ENCODE assay signal across 8 mouse cellular contexts in genomic region chr10:8516916-8517524, GRCm38 (mm10). TPM values are rescaled to one million over a fixed set of nuclear protein-coding genes. Genes with fewer than 3 reads are reported as not detected.
DNase-seq lines count a peak whose midpoint lies in the region; ATAC-seq and TF ChIP-seq lines count a peak whose summit lies in the region.

No protein-coding gene starts in this region.

- no peak for ATAC-seq in kidney, embryonic 15.5 days (replicated peaks; ENCODE audit: low FRiP score)
- no peak for ATAC-seq in liver, embryonic 13.5 days (ENCODE audit: low read depth)
- no peak for ATAC-seq in monocyte, adult 5-6 weeks (replicated peaks; ENCODE audit: insufficient number of reproducible peaks, low FRiP score, low TSS enrichment, poor library complexity, severe bottlenecking)

- H3K27ac ChIP-seq in kidney, embryonic 15.5 days, result no peak overlapping the region
- no peak overlapping the region for H3K27ac ChIP-seq in kidney, adult 2 months (ENCODE audit: insufficient read depth, low read depth, low read length)
- H3K27ac ChIP-seq in bone marrow macrophage, adult 2 months (ENCODE audit: insufficient read depth, low read depth, low read length), result no peak overlapping the region
- H3K27ac ChIP-seq in embryonic fibroblast, embryonic 13.5 days (ENCODE audit: insufficient read depth, low read length), result no peak overlapping the region
- H3K27ac ChIP-seq in liver, embryonic 13.5 days, result no peak overlapping the region

- H3K9ac ChIP-seq in kidney, embryonic 15.5 days, result peak overlapping the region; percentile 67; the same call in 1 of the 2 replicates
- no peak overlapping the region for H3K9ac ChIP-seq in liver, embryonic 13.5 days

- peaks cover 27% of the 10 kb centered on the region for H3K27me3 ChIP-seq in kidney, embryonic 15.5 days
- no peaks in the 10 kb centered on the region for H3K27me3 ChIP-seq in kidney, adult 2 months (replicated peaks; ENCODE audit: control insufficient read depth, insufficient read depth, low read length)
- peaks cover 52% of the 10 kb centered on the region for H3K27me3 ChIP-seq in liver, embryonic 13.5 days

- DNase-seq in kidney, adult 2 months, result no peak
- no peak for DNase-seq in liver, embryonic 13.5 days
- no peak for DNase-seq in thymus, postnatal 4 days
- DNase-seq in right cerebral cortex, postnatal 25 days, result no peak

- peaks cover 40% of the 10 kb centered on the region for H3K4me1 ChIP-seq in kidney, embryonic 15.5 days
- peaks cover 5% of the 10 kb centered on the region; the same call in 1 of the 2 replicates for H3K4me1 ChIP-seq in kidney, adult 2 months (ENCODE audit: control insufficient read depth, insufficient read depth, low read length)
- H3K4me1 ChIP-seq in bone marrow macrophage, adult 2 months (ENCODE audit: control insufficient read depth, insufficient read depth, low read length), result peaks cover 38% of the 10 kb centered on the region
- peaks cover 3% of the 10 kb centered on the region; the same call in 1 of the 2 replicates for H3K4me1 ChIP-seq in embryonic fibroblast, embryonic 13.5 days (ENCODE audit: control insufficient read depth, insufficient read depth, low read length)
- H3K4me1 ChIP-seq in liver, embryonic 13.5 days (replicated peaks), result peaks cover 5% of the 10 kb centered on the region; the same call in 1 of the 2 replicates

- WGBS in kidney, embryonic 15.5 days, result 15% methylated on average over 9 of the region's 9 CpGs
- 27% methylated on average over 9 of the region's 9 CpGs for WGBS in kidney, adult 2 months
- 9% methylated on average over 9 of the region's 9 CpGs for WGBS in liver, embryonic 13.5 days (ENCODE audit: insufficient replicate concordance)

- H3K4me3 ChIP-seq in kidney, embryonic 15.5 days (replicated peaks), result peak overlapping the region; percentile 63
- H3K4me3 ChIP-seq in kidney, adult 2 months (ENCODE audit: insufficient read depth, low read depth, low read length), result no peak overlapping the region
- peak overlapping the region; percentile 96; the same call in 1 of the 2 replicates for H3K4me3 ChIP-seq in bone marrow macrophage, adult 2 months (ENCODE audit: insufficient read depth, low read length)
- H3K4me3 ChIP-seq in embryonic fibroblast, embryonic 13.5 days (ENCODE audit: insufficient read depth, low read length), result peak overlapping the region; percentile 88
- H3K4me3 ChIP-seq in liver, embryonic 13.5 days (replicated peaks), result peak overlapping the region; percentile 58; the same call in 1 of the 2 replicates

- no peaks in the 10 kb centered on the region for H3K36me3 ChIP-seq in kidney, embryonic 15.5 days
- H3K36me3 ChIP-seq in kidney, adult 2 months (ENCODE audit: control insufficient read depth, insufficient read depth, low read length), result no peaks in the 10 kb centered on the region
- H3K36me3 ChIP-seq in liver, embryonic 13.5 days, result no peaks in the 10 kb centered on the region

- TF ChIP-seq CTCF in kidney, adult 2 months (conservative IDR thresholded peaks at IDR 0.05; ENCODE audit: insufficient read depth, insufficient read length, low read depth, low read length), result no peak
- TF ChIP-seq CTCF in bone marrow macrophage, adult 2 months (IDR thresholded peaks at IDR 0.05; ENCODE audit: low read depth, low read length), result no peak
- no peak for TF ChIP-seq CTCF in embryonic fibroblast, embryonic 13.5 days (IDR thresholded peaks at IDR 0.05; ENCODE audit: borderline replicate concordance, insufficient read depth, low read length)

- TF ChIP-seq POLR2A in kidney, adult 2 months (IDR thresholded peaks at IDR 0.05; ENCODE audit: low read depth, low read length), result no peak
- TF ChIP-seq POLR2A in bone marrow macrophage, adult 2 months (IDR thresholded peaks at IDR 0.05; ENCODE audit: borderline replicate concordance, low read depth, low read length), result no peak
- TF ChIP-seq POLR2A in embryonic fibroblast, embryonic 13.5 days (IDR thresholded peaks at IDR 0.05; ENCODE audit: low read depth, low read length), result no peak

- H3K9me3 ChIP-seq in kidney, embryonic 15.5 days (replicated peaks), result no peaks in the 10 kb centered on the region
- no peaks in the 10 kb centered on the region for H3K9me3 ChIP-seq in liver, embryonic 13.5 days (replicated peaks)

- peak overlapping the region; percentile 91 for H3K4me2 ChIP-seq in kidney, embryonic 15.5 days
- H3K4me2 ChIP-seq in liver, embryonic 13.5 days, result peak overlapping the region; percentile 67; the same call in 1 of the 2 replicates

RNA-seq across cellular contexts. Expression of gene Ust, which starts 1.6 kb away (rescaled TPM):
- 6.5 and 6.6 TPM in 2 replicates for polyA plus RNA-seq in kidney, embryonic 15.5 days (2015; fragmentation: Nextera tagmentation; extraction: Ambion mirVana)
- 1.5 and 1.6 TPM in 2 replicates for polyA plus RNA-seq in kidney, adult 2 months (2012; rRNA removed)
- polyA plus RNA-seq in bone marrow macrophage, adult 2 months (2012; ENCODE audit: insufficient read depth, insufficient read length, missing spikeins), result 3.9 and 4.0 TPM in 2 replicates
- 11.1 and 11.7 TPM in 2 replicates for polyA plus RNA-seq in embryonic fibroblast, embryonic 13.5 days (2011; ENCODE audit: insufficient read length, low read depth, missing spikeins)
- 0.51 and 0.67 TPM in 2 replicates for polyA plus RNA-seq in liver, embryonic 13.5 days (2015; fragmentation: Nextera tagmentation; extraction: Ambion mirVana)
- total RNA-seq in monocyte, adult 5-6 weeks (2017), result 2.2 to 10.0 TPM (median 3.9 TPM) in 3 replicates
